Mouse (Mus musculus) embryonic fibroblast, embryonic 13.5 days (primary cell): ENCODE data around the gene Nudcd2.

ENCODE experiments used
- CTCF ChIP-seq: IDR thresholded peaks from 2 replicates; pipeline ENCODE4 v1.5.1; 2011; ENCODE audit warnings: mild to moderate bottlenecking, control low read depth, low read length, moderate library complexity, borderline replicate concordance; ENCODE audit not compliant: insufficient read depth
- POLR2A ChIP-seq: IDR thresholded peaks from 2 replicates; pipeline ENCODE4 v1.6.1; 2011; ENCODE audit warnings: low read depth, mild to moderate bottlenecking, control low read depth, low read length, moderate library complexity

DNA sequence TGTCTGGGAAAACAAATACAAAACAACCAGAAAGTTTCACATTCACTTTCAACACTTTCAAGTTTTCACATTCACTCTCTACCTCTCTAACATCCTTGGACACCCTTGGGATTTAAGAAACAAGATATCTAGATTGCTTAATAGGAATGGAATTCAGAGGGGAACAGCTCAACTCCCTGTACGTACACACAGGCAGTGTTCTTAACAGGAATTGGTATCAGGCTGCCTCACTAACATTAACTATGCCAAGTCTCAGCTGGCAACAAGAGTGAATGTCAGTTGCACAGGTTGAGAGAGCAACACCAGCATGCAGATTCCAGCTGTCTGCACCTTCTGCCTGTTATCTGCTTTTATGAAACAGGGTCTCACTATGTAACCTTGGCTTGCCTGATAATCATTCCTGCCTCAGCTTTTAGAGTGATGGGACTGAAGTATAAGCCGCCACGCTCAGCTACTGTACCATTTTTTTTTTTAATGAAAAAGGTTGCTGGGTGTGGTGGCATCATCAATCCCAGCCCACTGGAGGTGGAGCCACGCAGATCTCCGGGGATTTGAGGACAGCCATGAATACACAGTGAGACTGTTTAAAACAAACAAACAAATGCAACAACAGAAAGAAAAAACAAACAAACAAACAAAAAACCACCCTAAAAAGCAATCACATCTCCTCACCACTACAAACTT is 42.9 kb upstream of the Nudcd2 start:
- TF ChIP-seq CTCF (no peak), POLR2A (no peak)
